Mouse (Mus musculus): ENCODE data around the gene Itpka.

Itpka gene

DNA sequence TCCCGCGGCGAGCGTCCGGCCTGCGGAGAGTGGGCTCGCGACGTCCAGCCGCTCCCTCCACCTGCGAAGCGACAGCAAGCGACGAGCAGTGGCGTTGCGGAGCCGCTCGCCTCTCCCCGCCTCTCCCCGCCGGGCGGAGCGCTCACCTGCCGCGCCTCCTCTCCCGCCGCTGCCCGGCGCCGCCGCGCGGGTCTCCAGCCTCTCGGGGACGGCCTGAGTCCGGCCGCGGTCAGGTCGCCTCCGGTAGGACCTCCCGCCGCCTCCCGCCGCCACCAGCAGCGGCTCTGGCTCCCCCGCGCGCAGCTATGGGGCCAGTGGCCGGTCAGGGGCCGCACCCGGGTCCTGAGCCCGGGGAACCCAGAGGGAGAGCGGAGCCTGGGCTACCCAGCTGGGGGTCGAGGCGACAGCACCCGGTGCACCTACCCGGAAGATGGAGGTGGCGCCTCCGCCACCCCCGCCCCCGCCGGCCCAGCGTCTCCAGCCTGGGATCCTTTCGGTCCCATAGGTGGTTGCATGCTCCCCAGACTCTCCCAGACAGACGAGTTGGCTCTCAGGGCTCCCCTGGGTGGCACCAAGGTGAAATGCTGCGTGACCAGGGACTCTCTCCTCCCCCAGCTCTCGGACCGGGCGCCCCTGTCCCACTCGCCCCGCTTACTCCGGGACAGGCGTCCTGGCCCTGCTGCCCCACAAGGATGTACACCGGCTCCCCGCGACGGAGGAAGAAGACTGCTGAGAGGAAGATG lies 16.1 kb downstream of the Itpka start:
- DNase-seq, result peak in 1 of 2 experiments; percentile 23

DNA sequence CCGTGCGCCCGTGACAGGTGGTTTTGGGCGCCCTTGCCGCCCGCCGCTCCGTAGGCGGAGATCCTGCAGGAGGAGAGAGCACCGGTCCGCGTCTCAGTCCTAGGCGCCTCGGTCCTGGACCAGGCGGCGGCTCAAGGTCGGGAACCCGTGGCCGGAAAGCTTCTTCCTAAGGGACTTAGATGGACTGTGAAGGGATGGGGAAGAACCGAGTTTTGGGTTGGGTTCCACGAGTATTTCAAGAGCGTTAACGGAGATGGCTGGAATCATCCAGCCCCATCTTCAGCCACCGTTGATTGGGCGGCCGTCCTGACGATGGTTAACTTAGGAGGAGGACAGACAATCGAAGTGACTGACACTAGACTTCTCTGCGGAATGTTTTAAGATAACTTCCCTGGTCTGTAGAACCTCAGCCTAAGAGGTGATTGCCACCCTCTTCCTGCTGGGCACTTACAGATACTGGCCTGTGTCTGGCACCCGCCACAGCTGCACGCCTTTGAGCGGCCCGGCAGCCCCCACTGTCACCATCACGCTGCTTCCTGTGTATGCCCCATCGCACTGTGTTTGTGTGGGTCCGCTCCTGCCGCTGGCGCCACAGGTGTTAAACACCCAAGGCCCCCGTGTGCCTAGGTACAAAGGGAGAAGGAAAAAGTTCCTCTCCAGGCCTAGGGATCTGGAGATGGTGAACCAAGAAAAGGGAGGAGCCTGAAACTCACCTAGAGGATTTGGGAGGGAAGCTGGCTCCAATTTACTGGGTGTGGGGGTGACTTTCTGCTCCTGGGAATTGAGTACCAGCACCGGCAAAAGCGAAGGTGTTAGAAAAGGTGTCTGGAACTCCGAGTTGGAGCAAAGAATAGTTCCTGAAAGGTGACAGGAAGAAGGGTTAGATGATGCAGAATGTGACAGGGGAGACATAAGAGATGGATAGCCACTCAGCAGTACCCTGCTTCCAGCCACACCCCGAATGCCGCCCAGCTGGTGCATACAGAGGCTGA lies 17.0 kb downstream of the Itpka start:
- DNase-seq, result no peak

DNA sequence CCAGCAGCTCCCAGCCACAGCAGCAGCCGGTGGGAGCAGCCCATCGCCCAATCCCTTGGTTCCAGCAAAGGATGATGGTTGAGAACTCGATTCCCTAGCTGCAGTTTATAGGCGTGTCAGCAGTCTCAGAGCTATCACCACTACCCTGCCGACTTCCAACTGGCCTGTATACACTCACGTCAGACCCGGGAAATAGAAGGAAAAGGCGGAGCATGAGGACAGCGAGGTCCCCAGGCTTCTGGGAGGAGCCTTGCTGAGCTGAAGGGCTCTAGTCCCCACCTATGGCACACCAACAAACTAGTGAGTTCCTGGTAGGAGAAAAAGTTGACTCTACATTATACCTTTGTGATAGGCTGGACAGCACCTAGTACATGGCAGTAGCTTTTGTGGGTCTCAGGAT lies 18.1 kb downstream of the Itpka start, which contains the start of gene Ltk:
Gene Ltk, minus strand, starts transcription at position 181 of the 400 bp plus-strand sequence.
- no peak for DNase-seq

DNA sequence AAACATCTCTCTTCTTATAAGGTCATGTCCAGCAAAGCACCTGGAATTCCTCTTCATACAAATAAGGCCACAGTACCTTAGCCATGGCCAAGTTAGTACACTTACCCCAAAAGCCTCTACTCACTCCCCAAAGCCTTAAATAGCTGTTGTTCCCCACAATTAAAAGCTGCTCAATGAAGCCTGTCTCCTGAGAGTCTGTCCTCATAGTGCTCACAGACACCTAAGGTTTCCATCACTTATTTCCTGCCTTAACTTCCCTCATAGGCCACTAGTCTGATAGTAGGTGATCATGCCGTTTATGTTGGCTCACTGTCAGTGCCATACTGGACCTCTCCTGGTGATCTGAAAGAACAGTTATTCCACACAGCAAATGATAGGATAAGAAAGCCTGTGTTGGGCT lies 20.1 kb downstream of the Itpka start:
- no peak for DNase-seq

DNA sequence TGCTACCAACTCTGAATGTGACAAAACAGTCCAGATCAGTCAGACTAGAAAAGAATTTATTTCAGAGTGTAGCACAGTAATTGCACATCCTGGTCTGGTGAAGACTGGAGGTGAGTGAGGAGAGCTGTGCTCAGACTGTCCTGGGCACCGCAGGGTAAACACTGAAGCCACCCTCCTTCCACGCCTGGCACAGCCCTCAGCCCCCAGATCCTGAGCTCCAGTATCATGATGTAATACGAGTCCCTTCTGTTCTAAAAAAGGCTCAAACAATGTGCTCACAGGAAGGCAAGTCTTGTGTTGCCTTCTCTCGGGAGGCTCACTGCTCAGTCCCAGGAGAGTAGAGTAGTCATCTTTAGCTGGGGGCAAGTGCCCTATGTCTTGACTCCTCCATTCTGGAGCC lies 21.8 kb downstream of the Itpka start:
- no peak for DNase-seq

DNA sequence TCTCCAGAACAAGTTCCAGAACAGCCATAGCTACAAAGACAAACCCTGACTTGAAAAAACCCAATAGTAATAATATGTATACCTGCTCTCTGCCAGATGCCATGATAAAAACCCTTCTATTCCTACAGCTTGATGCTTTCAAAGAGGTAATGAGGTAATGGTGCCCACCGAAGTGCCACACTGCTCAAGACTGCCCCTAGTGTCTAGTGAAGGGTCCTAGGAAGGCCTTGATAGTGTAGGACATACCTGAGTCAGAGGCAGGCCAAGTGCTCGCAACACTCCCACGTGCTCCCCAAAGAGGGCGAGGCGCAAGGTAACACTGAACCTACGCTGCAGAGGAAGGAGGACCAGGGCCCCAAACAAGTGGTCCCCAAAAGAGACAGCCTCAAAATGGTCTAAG lies 25.1 kb downstream of the Itpka start:
- DNase-seq, result no peak

DNA sequence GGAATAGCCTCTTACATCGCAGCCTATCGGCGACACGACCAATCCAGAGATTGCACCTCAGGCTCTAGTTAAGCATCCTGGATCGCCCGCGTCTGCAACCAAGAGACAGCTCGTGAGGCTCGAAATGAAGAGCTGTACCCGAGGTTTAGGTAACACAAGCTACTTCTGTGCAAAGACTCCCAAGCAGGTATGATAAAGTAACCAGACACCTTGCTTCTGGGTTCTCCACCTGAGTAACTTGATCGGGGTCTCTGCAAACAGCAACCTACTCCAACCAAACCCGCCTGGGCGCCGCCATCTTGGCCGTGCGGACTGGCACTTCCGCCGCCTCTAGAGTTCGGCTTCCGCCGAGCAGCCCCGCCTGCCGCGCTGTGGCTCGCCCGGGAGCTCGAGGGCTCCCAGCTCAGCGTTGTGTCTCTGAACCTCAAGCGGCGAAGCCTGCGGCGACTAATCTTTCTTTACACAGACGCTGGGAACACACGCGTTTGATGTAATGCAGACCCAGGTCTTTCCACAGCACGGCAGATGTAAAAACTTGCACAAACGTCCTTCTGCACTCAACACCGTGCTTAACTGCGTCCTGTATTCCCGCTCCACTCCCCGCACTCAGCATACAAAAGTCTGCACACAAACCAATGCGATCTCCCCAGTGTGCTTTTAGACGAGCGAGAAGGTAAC lies 45.2 kb downstream of the Itpka start, which contains the start of gene Rpap1:
Gene Rpap1, minus strand, starts transcription at position 332 of the 678 bp plus-strand sequence.
- DNase-seq, result peak; percentile 59 to 79

DNA sequence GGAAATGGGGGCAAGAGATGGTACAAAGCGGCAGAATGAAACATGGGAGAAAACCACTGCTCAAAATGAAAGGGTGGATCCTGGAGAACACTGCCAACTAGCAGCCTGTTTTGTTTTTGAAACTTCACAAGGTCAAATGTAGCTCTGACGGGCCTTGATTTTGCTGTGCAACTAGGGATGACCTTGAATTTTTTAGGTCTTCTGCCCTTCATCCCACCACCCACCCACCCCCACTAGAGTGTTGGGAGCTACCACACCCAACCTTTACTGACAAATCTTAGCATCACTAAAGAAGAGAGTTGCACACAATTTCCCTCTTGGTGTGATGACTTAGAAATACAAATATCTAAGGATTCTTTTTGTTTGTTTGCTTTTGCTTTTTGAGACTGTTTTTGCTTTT lies 47.9 kb downstream of the Itpka start:
- DNase-seq, result no peak

DNA sequence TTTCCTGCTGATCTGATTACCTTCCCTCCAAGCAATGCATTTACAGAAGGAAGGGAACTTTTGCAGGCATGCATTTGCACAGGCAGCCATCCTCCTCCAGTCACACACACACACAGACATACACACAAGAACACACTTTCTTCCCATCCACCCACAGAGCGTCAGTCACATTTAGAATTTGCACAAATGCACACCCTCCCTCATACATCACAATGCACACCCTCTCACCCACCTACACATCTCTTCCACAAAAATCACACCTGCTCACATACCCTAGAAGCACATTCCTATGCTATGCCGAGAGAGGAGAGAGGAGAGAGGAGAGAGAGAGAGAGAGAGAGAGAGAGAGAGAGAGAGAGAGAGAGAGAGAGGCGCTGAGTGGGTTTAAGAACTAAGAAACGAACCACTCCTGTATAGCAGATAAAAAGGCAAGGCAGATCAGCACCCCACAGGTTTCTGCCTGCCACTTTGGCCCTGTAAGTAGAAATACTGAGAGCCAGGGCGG lies 55.2 kb downstream of the Itpka start, which contains the start of gene Tyro3:
Gene Tyro3, plus strand, starts transcription at position 455 of the 505 bp plus-strand sequence.
- no peak for DNase-seq

DNA sequence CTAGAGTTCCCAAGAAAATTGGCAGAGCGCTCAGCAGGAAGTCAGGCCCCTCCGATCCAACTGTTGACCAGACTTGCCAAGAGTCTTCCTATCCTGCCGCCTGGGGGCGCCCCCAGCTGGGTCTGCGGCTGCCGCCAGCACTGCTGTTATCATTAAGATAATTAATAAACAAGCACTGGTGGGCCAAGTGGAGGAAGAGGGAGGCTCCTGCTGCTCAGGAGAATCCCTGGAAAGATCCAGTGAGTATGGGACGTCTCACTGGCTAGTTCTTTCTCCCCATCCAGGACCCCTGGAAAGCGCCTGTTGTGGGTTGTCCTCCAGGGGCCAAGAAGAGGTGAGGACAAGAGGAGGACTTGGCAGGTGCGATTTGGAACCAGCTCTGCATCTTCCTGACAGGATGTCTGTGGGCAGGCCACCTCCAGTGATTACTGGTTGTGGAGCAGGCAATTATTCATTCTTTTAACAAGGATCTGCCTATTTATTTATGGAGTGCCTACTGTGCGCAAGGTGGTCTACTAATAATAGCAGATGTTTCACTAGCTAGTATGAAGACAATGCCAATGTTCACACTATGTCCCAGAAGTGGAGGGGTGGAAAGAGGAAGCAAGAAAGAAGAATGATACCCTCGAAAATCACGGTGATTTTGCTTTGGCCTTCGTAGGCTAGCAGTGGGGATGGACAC lies 56.2 kb downstream of the Itpka start:
- peak; percentile 24 to 41 for DNase-seq

DNA sequence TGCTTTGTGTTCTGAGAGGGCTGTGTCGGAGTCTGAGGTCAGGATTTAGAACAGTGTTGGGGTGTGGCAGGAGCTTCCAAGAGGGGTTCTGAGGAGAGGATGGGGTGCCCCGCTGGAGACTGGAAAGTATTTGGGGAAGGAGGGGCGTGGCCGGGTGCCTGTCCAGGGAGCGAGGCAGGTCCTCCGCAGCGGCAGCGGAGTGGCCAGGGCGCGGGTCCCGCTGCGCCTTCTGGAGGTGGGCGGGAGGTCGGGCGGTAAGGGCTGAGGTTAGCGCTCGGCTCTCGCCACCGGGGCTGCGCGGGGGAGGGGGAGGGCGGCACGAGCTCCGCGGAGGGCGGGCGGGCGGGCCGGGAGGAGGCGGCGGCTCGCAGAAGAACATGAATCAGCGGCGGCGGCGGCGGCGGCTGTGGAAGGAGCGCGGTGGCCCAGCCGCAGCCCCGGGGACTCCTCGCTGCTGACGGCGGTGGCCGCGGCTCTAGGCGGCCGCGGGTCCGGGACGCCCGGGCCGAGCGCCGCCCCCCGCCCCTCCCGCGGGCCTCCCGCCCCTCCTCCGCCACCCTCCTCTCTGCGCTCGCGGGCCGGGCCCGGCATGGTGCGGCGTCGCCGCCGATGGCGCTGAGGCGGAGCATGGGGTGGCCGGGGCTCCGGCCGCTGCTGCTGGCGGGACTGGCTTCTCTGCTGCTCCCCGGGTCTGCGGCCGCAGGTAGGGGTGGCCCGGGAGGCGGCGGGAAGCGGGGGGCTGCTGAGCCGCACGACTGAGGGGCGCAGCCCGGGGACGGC lies 57.2 kb downstream of the Itpka start:
- peak; percentile 11 to 20 for DNase-seq

DNA sequence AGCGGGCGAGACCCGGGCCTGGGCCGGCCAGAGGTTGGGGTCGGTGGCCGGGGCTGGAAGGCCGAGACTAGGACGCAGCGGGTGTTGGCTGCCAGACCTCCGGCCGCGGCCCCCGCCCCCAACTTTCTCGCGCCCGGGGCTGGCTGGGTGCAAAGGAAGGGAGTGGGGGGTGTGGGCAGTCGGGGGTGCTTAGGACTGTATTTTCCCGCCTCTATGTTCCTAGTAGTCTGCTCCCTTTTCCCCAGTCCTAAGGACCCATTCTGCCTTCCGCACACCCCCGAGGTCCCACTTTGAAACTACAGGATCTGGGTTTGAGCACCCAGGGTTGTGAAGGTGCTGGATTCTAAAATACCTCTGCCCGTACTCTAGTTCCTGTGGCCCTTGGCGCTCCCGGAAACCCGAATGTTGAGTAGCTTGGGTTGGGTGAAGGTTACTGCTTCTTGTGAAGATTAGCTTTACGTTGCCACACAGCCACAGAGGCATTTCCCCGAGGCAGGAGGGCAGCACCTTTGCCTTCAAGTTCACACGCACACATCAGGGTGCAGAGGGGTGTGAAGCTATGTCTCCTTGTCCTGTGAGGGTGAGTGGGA lies 57.9 kb downstream of the Itpka start:
- DNase-seq, result no peak
